Mouse (Mus musculus) G1E (cell line): ENCODE measurements around the gene Spata25. TPM values are rescaled to one million over a fixed set of nuclear protein-coding genes. Genes with fewer than 3 reads are reported as not detected.
"Not testable (repeated sequence)": the region's sequence is repeated elsewhere in the genome, so short reads cannot be mapped to it uniquely, and the experiment has no call there.

ENCODE experiments used
- ATAC-seq: 2 replicates; pipeline ENCODE4 v1.8.0; 2016; ENCODE audit warnings: mild to moderate bottlenecking; ENCODE audit not compliant: insufficient number of reproducible peaks, poor library complexity, low FRiP score, severe bottlenecking; ENCODE audit errors: extremely low read depth
- DNase-seq: peaks from one replicate; pipeline ENCODE4 v3.0.0; 2012; ENCODE audit warnings: low spot score
- H3K27me3 ChIP-seq: 2 replicates; pipeline ENCODE4 v1.6.1; 2012; ENCODE audit warnings: mild to moderate bottlenecking, low read length, inconsistent platforms; ENCODE audit not compliant: insufficient read depth
- H3K36me3 ChIP-seq: replicated peaks from 2 replicates; pipeline ENCODE3; 2012; ENCODE audit warnings: mild to moderate bottlenecking, inconsistent platforms
- H3K4me1 ChIP-seq: 2 replicates; pipeline ENCODE4 v1.6.1; 2012; ENCODE audit warnings: low read depth, low read length, inconsistent platforms, mixed read lengths; ENCODE audit not compliant: insufficient read depth
- H3K4me3 ChIP-seq: 2 replicates; pipeline ENCODE4 v1.5.1; 2012; ENCODE audit warnings: low read depth, mild to moderate bottlenecking, inconsistent platforms, low read length, moderate library complexity, mixed read lengths
- H3K9me3 ChIP-seq: replicated peaks from 2 replicates; pipeline ENCODE4 v1.6.1; 2012; ENCODE audit warnings: inconsistent platforms
- CTCF ChIP-seq: IDR thresholded peaks from 2 replicates; pipeline ENCODE4 v1.5.1; 2012; ENCODE audit warnings: low read depth, low read length, inconsistent platforms, mixed read lengths
- GATA1 ChIP-seq: IDR thresholded peaks from 2 replicates; pipeline ENCODE4 v1.6.1; 2012; ENCODE audit warnings: borderline replicate concordance, low read length, inconsistent platforms, mixed read lengths
- GATA2 ChIP-seq: IDR thresholded peaks from 2 replicates; pipeline ENCODE4 v1.6.1; 2012; ENCODE audit warnings: low read depth, low read length, inconsistent platforms, borderline replicate concordance
- POLR2AphosphoS5 ChIP-seq: IDR thresholded peaks from 2 replicates; pipeline ENCODE4 v1.6.1; 2012; ENCODE audit warnings: low read depth, low read length, inconsistent platforms; ENCODE audit not compliant: insufficient replicate concordance
- TAL1 ChIP-seq: conservative IDR thresholded peaks from 2 replicates; pipeline ENCODE4 v1.6.1; 2012; ENCODE audit warnings: low read depth, low read length, inconsistent platforms, mixed read lengths
- polyA plus RNA-seq: library from polyadenylated mRNA; stranded (reverse); fragments of >175 nt; gene quantifications from 2 replicates; pipeline ENCODE4 v1.2.3, GENCODE M21; 2012
- total RNA-seq, 2 experiments: library from RNA; stranded (forward) in 1 of 2; stranded (reverse) in 1 of 2; fragments of 200-1000 nt in 1 of 2; fragments of >200 nt in 1 of 2; fragmentation: Nextera tagmentation in 1 of 2; gene quantifications; 2 replicates each; pipeline ENCODE4 v1.2.3; 2014 to 2017

The Spata25 gene
- total and polyA plus RNA-seq, 3 experiments = not detected

- no peaks in the 10 kb centered on the region for H3K36me3 ChIP-seq
- ATAC-seq (no peak), DNase-seq (no peak)
- TF ChIP-seq GATA2 = no peak
- no peak for TF ChIP-seq TAL1
- no peak for TF ChIP-seq CTCF
- TF ChIP-seq POLR2AphosphoS5 = no peak
- TF ChIP-seq GATA1 = no peak
- H3K4me1 ChIP-seq = 0 out of 2 replicates have a peak, but pooled peaks cover 5% of the 10 kb centered on the region
- H3K27me3 ChIP-seq = peaks cover 23% of the 10 kb centered on the region
- H3K4me3 ChIP-seq = no peak overlapping the region
- H3K9me3 ChIP-seq = peaks cover 4% of the 10 kb centered on the region
Observed at GRCm38 (mm10) chr2:164868491-164868890, 40.2 kb upstream of the Spata25 start.

DNA sequence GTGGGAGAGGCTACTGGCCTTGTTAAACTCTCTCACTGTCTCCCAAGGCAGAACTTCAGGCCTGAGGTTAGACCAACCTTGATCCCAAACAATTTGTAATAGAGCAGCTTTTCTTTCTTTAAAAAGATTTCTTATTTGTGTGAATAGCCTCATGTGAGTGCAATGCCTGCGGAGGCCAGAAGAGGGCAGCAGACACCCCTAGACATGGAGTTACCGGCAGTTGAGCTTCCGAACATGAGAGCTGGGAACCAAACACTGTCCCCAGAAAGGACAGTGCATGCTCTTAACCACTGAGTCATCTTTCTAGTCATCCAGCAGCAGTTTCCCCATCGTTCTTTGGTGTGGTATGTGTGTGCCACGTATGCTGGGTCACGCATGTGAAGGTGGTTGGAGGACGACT is 39.2 kb upstream of the Spata25 start:
- no peaks in the 10 kb centered on the region for H3K36me3 ChIP-seq
- TF ChIP-seq CTCF (peak; percentile 59), POLR2AphosphoS5 (no peak)
- H3K4me3 ChIP-seq = no peak overlapping the region
- DNase-seq = no peak
- 0 out of 2 replicates have a peak, but pooled peaks cover 5% of the 10 kb centered on the region for H3K4me1 ChIP-seq
- peaks cover 18% of the 10 kb centered on the region for H3K27me3 ChIP-seq
- ATAC-seq = no peak
- H3K9me3 ChIP-seq = peaks cover 4% of the 10 kb centered on the region

DNA sequence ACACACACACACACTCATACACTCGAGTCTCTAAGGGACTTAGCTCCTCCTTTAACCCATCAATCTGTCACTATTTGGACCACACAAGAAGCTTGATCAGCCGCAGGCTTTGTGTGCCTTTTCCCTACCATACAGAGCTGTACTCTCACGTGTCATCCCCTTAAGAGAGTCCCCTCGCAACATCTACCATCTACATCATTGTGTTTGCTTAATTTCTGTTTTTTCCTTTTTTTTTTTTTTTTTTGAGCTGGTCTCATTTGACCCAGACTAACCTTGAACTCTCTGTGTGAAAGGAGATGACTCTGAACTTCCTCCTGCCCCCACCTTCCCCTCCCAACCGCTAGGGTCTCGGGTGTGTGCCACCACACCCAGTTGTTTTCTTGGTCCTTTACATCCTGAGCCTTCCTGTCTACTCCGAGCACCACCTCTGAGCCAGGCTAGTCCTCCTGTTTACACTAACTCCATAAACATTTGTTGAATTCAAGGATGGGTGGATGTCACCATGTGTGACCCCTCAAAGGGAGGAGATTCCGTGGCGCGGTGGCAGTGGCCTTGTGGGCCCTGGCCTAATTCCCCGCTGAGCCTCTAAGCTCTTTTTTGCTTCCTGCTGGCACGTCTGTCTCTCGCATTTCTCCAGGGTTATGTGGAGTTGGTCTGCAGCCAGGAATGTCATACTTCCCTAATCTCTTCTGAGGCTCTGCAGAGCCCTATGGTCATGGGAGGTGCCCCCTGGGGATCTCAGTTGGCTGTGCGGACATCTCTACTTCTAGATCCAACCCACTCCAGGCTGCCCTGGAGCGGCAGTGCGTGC is 38.6 kb upstream of the Spata25 start:
- DNase-seq (no peak), ATAC-seq (no peak)
- 0 out of 2 replicates have a peak, but pooled peaks cover 5% of the 10 kb centered on the region for H3K4me1 ChIP-seq
- TF ChIP-seq GATA2 (no peak), GATA1 (no peak), POLR2AphosphoS5 (no peak), TAL1 (no peak), CTCF (no peak)
- no peak overlapping the region for H3K4me3 ChIP-seq
- peaks cover 4% of the 10 kb centered on the region for H3K9me3 ChIP-seq
- no peaks in the 10 kb centered on the region for H3K36me3 ChIP-seq
- H3K27me3 ChIP-seq = peaks cover 15% of the 10 kb centered on the region

DNA sequence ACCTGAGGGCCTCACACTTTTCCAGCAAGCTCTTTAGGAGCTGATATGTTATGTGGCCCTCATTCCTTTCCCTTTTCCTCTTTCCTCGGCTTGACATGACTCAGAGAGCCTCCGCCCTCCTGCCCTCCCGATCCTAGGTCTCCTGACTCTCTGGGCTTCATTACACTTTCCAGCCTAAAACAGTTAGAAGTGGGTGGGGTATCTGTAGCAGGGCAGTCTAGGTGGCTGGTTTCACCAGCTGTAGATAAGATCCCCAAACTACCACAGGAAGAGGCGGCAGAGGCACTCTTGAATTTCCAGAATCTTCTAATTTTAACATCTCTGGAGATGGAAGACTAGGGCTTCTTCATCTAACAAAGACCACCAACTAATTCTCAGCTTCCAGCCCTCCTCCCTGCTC is 36.3 kb upstream of the Spata25 start:
- TF ChIP-seq POLR2AphosphoS5 (no peak), GATA2 (no peak), CTCF (no peak), TAL1 (no peak), GATA1 (no peak)
- no peak for DNase-seq
- no peak overlapping the region for H3K4me3 ChIP-seq
- no peaks in the 10 kb centered on the region for H3K36me3 ChIP-seq
- ATAC-seq = no peak
- 0 out of 2 replicates have a peak, but pooled peaks cover 5% of the 10 kb centered on the region for H3K4me1 ChIP-seq
- peaks cover 4% of the 10 kb centered on the region for H3K9me3 ChIP-seq
- H3K27me3 ChIP-seq = peaks cover 15% of the 10 kb centered on the region

- H3K27me3 ChIP-seq = peaks cover 23% of the 10 kb centered on the region
- not testable (repeated sequence) for DNase-seq, H3K4me3 ChIP-seq, H3K9me3 ChIP-seq, H3K36me3 ChIP-seq, H3K4me1 ChIP-seq, ATAC-seq
Observed at GRCm38 (mm10) chr2:164863411-164863810, 35.1 kb upstream of the Spata25 start.

- Histone ChIP-seq H3K36me3 (no peaks in the 10 kb centered on the region), H3K27me3 (peaks cover 34% of the 10 kb centered on the region), H3K4me1 (peaks cover 6% of the 10 kb centered on the region), H3K4me3 (no peak overlapping the region), H3K9me3 (0 out of 2 replicates have a peak, but pooled peaks cover under 1% of the 10 kb centered on the region)
- DNase-seq (no peak), ATAC-seq (no peak)
- TF ChIP-seq CTCF (no peak), POLR2AphosphoS5 (no peak), GATA1 (no peak), GATA2 (no peak), TAL1 (no peak)
Observed at GRCm38 (mm10) chr2:164862179-164862861, 34.0 kb upstream of the Spata25 start.
